Mouse (Mus musculus) embryo, embryonic 10.5 days (tissue): ENCODE results near the gene Ppp1r14a.
A peak's percentile ranks its signal among the peaks of the same experiment; 100 is the strongest.

Experiments
- DNase-seq: peaks from one replicate; pipeline ENCODE4 v3.0.0-alpha.2; 2015; ENCODE audit warnings: low spot score

Gene Ppp1r14a

GRCm38 (mm10) chr7:29334156-29334555 is 45.0 kb downstream of the Ppp1r14a start:
- no peak for DNase-seq

- DNase-seq = no peak
Measured at GRCm38 (mm10) chr7:29335276-29335675, 46.2 kb downstream of the Ppp1r14a start.

GRCm38 (mm10) chr7:29335841-29336671 is 46.9 kb downstream of the Ppp1r14a start:
- no peak for DNase-seq

GRCm38 (mm10) chr7:29336795-29337319 is 47.7 kb downstream of the Ppp1r14a start:
- DNase-seq = no peak

GRCm38 (mm10) chr7:29337766-29338165 is 48.7 kb downstream of the Ppp1r14a start:
- DNase-seq = no peak

GRCm38 (mm10) chr7:29338351-29338919 is 49.3 kb downstream of the Ppp1r14a start:
- DNase-seq = no peak

- no peak for DNase-seq
Measured at GRCm38 (mm10) chr7:29338984-29339679, 50.0 kb downstream of the Ppp1r14a start.

- DNase-seq = no peak
Measured at GRCm38 (mm10) chr7:29340247-29340646, 51.1 kb downstream of the Ppp1r14a start.

GRCm38 (mm10) chr7:29340838-29341237 is 51.7 kb downstream of the Ppp1r14a start:
- DNase-seq = no peak

GRCm38 (mm10) chr7:29341722-29342121 is 52.6 kb downstream of the Ppp1r14a start:
- no peak for DNase-seq

GRCm38 (mm10) chr7:29342489-29343092 is 53.5 kb downstream of the Ppp1r14a start:
- DNase-seq = peak; percentile 13
